Mouse (Mus musculus) MEL (cell line): ENCODE data around the gene Gprin3.

Experiments used
- CHD2 ChIP-seq: IDR thresholded peaks from 2 replicates; pipeline ENCODE4 v1.6.1; 2011; ENCODE audit warnings: low read length, improper control_type of control experiment
- CTCF ChIP-seq, 3 experiments: IDR thresholded peaks in 2 of 3; conservative IDR thresholded peaks in 1 of 3; 2 replicates each; pipeline ENCODE4 v1.5.1; 2011 to 2012; ENCODE audit warnings: low read length in 3 of 3, low read depth in 2 of 3, mild to moderate bottlenecking in 2 of 3, improper control_type of control experiment in 1 of 3, inconsistent platforms in 1 of 3, mixed read lengths in 1 of 3, moderate library complexity in 1 of 3; ENCODE audit not compliant: control insufficient read depth in 1 of 3, insufficient read depth in 1 of 3, poor library complexity in 1 of 3, severe bottlenecking in 1 of 3
- JUND ChIP-seq: IDR thresholded peaks from 2 replicates; pipeline ENCODE4 v1.6.1; 2011; ENCODE audit warnings: low read depth, mild to moderate bottlenecking, improper control_type of control experiment, low read length
- POLR2A ChIP-seq, 2 experiments: IDR thresholded peaks; 2 replicates each; pipeline ENCODE4 v1.6.1; 2011 to 2012; ENCODE audit warnings: low read length in 2 of 2, mild to moderate bottlenecking in 2 of 2, control low read depth in 1 of 2, improper control_type of control experiment in 1 of 2, low read depth in 1 of 2, moderate library complexity in 1 of 2; ENCODE audit not compliant: control insufficient read depth in 1 of 2, insufficient read depth in 1 of 2, poor library complexity in 1 of 2
- TAL1 ChIP-seq: IDR thresholded peaks from 2 replicates; pipeline ENCODE4 v1.6.1; 2012; ENCODE audit warnings: mild to moderate bottlenecking, inconsistent platforms, low read length, moderate library complexity, mixed read lengths

GRCm38 (mm10) chr6:59418659-59419058, 7.4 kb downstream of the Gprin3 start:
- no peak for TF ChIP-seq CHD2
- TF ChIP-seq CTCF (IDR thresholded peaks at IDR 0.05 in 2 of 3, conservative IDR thresholded peaks at IDR 0.05 in 1 of 3; ENCODE audit: control insufficient read depth in 1 of 3, insufficient read depth in 1 of 3, low read depth in 2 of 3, low read length in 3 of 3, poor library complexity in 1 of 3, severe bottlenecking in 1 of 3), result no peak
- TF ChIP-seq TAL1, result no peak
- TF ChIP-seq JUND, result no peak
- TF ChIP-seq POLR2A (IDR thresholded peaks at IDR 0.05; ENCODE audit: control insufficient read depth in 1 of 2, insufficient read depth in 1 of 2, low read depth in 1 of 2, low read length in 2 of 2, poor library complexity in 1 of 2), result no peak
